Mouse (Mus musculus) limb, embryonic 15.5 days (tissue): Measurements from ENCODE around the gene Wfs1. TPM values are rescaled to one million over a fixed set of nuclear protein-coding genes. Genes with fewer than 3 reads are reported as not detected.

Experiments used
- ATAC-seq: fragments of 200-750 bp; cut with Nextera tagmentation; 2 replicates; pipeline ENCODE4 v1.8.0; 2017; ENCODE audit warnings: low read depth, moderate TSS enrichment; ENCODE audit not compliant: insufficient number of reproducible peaks, low FRiP score, low TSS enrichment
- H3K27ac ChIP-seq: fragments of 300-500 bp; sonication (generic); 2 replicates; pipeline ENCODE4 v1.5.1; 2015; ENCODE audit warnings: moderate library complexity, mild to moderate bottlenecking, inconsistent platforms
- H3K27me3 ChIP-seq: fragments of 300-500 bp; sonication (generic); 2 replicates; pipeline ENCODE4 v1.6.1; 2015; ENCODE audit warnings: inconsistent platforms
- H3K36me3 ChIP-seq: fragments of 300-500 bp; sonication (generic); 2 replicates; pipeline ENCODE4 v1.6.1; 2015; ENCODE audit warnings: inconsistent platforms
- H3K4me1 ChIP-seq: fragments of 300-500 bp; sonication (generic); 2 replicates; pipeline ENCODE4 v1.6.1; 2015; ENCODE audit warnings: inconsistent platforms
- H3K4me2 ChIP-seq: fragments of 300-500 bp; sonication (generic); 2 replicates; pipeline ENCODE4 v1.6.1; 2015; ENCODE audit warnings: mild to moderate bottlenecking, inconsistent platforms
- H3K4me3 ChIP-seq: fragments of 300-500 bp; sonication (generic); 2 replicates; pipeline ENCODE4 v1.5.1; 2015; ENCODE audit warnings: mild to moderate bottlenecking, inconsistent platforms
- H3K9ac ChIP-seq: fragments of 300-500 bp; sonication (generic); 2 replicates; pipeline ENCODE4 v1.6.1; 2015; ENCODE audit warnings: inconsistent platforms
- H3K9me3 ChIP-seq: fragments of 300-500 bp; sonication (generic); 2 replicates; pipeline ENCODE4 v1.6.1; 2016; ENCODE audit warnings: inconsistent platforms
- WGBS: fragments of 180-500 bp; shearing (Covaris S2); methylation state at CpG from one replicate; pipeline ENCODE4 v1.1.7; 2015; 5-methylcytosine and 5-hydroxymethylcytosine counted together
- polyA plus RNA-seq: library from polyadenylated mRNA; unstranded; fragments of >200 nt; fragmentation: Nextera tagmentation; extraction: Ambion mirVana; gene quantifications from 2 replicates; pipeline ENCODE4 v1.2.1, GENCODE M21; 2015

Wfs1 gene
- polyA plus RNA-seq, 1 experiment from 2014 or later, result 11.6 TPM

DNA sequence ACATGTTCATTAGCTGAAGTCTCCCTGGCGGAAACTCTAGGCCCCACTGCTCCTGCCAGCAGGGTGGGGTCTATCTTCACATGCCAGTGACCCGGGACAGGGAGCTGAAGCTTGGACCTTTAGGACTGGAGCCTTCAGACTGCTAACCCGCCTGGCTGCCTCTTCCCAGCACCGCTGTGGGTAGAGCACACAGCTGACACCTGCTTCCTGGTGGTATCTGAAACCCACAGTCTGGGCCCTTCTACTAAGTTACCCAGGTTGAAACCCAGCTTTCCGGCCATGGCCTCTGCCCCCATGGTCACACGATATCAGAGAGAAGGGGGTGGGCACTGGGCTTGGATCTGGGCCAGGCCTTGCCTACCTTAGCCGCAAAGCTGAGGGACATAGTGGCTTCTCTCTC is 9.4 kb downstream of the Wfs1 start:
- ATAC-seq, result no peak
- 76% methylated on average over 7 of the region's 7 CpGs for WGBS

DNA sequence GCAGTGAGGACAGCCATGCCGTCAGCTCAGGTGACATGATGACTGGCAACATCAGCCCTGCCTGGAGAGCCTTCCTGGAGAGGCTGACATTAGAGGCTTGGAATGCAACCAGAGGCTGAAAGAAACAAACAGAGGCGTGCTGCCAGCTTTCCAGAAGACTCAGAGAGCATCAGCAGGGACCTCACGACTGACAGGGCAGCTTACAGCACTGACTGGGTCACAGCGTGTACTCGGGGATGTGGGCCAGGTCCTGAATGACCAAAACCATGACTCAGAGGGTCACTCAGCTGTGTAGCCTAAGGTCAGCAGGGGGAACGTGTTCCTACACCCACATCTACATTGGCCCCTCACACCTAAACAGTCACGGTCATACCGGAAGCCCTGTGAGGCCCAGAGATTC is 10.0 kb downstream of the Wfs1 start:
- no peak for ATAC-seq
- Histone ChIP-seq H3K36me3 (peaks cover 25% of the 10 kb centered on the region), H3K9me3 (no peaks in the 10 kb centered on the region), H3K4me1 (no peaks in the 10 kb centered on the region), H3K27ac (no peak overlapping the region), H3K27me3 (no peaks in the 10 kb centered on the region), H3K4me2 (no peak overlapping the region), H3K9ac (no peak overlapping the region), H3K4me3 (no peak overlapping the region)
- 73% methylated on average over 8 of the region's 8 CpGs for WGBS

More for the DNA sequence above, 9.4 kb downstream of the Wfs1 start:
- Histone ChIP-seq H3K36me3 (peaks cover 25% of the 10 kb centered on the region), H3K9ac (no peak overlapping the region), H3K9me3 (no peaks in the 10 kb centered on the region), H3K4me2 (no peak overlapping the region), H3K4me1 (no peaks in the 10 kb centered on the region), H3K4me3 (no peak overlapping the region), H3K27ac (no peak overlapping the region), H3K27me3 (no peaks in the 10 kb centered on the region)

DNA sequence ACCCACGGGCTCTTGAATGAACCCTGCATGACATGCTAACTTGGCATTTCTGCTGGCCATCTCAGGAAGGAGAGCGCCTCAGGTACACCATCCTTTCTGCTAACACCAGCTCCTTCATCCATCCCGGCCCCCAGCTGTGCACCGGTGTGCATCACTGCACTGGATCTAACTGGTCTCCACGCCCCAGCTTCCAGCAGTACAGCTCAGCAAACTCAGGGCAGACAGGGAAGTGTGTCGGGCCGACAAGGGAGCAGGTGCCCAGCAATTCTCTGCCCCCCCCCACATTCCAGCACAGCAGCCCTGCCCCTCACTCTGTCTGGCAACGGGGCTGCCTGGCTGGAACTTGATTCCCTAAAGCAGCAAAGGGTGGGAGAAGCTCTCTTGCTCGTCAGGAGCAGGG is 11.2 kb downstream of the Wfs1 start:
- ATAC-seq, result no peak
- H3K27me3 ChIP-seq, result no peaks in the 10 kb centered on the region
- H3K27ac ChIP-seq, result no peak overlapping the region
- H3K36me3 ChIP-seq, result peaks cover 25% of the 10 kb centered on the region
- H3K4me3 ChIP-seq, result no peak overlapping the region
- WGBS, result 64% methylated on average over 9 of the region's 9 CpGs
- no peak overlapping the region for H3K4me2 ChIP-seq
- H3K9ac ChIP-seq, result no peak overlapping the region
- no peaks in the 10 kb centered on the region for H3K4me1 ChIP-seq
- H3K9me3 ChIP-seq, result no peaks in the 10 kb centered on the region

DNA sequence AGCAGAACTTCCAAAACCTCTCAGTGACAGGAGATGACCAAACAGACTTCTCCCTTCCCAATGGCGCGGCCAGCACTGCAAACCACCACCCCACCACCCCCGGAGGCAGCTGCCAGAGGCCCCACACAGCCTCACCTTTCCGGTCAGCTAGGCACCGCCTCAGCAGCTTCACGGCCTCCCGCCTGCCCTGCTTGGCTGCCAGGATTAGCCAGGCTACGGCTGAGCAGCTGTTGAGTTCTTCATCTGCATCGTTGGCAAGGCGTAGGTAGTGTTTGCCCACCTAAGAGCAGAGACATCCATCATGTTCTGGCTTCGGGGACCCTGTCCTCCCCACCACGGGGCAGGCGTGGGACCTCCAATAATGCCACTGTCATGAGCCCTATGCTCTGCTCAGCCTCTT is 13.7 kb downstream of the Wfs1 start:
- no peak for ATAC-seq
- H3K9ac ChIP-seq, result no peak overlapping the region
- H3K9me3 ChIP-seq, result no peaks in the 10 kb centered on the region
- H3K4me1 ChIP-seq, result no peaks in the 10 kb centered on the region
- no peaks in the 10 kb centered on the region for H3K27me3 ChIP-seq
- H3K4me3 ChIP-seq, result no peak overlapping the region
- H3K36me3 ChIP-seq, result peaks cover 31% of the 10 kb centered on the region
- H3K4me2 ChIP-seq, result no peak overlapping the region
- no peak overlapping the region for H3K27ac ChIP-seq
- WGBS, result 79% methylated on average over 13 of the region's 13 CpGs

DNA sequence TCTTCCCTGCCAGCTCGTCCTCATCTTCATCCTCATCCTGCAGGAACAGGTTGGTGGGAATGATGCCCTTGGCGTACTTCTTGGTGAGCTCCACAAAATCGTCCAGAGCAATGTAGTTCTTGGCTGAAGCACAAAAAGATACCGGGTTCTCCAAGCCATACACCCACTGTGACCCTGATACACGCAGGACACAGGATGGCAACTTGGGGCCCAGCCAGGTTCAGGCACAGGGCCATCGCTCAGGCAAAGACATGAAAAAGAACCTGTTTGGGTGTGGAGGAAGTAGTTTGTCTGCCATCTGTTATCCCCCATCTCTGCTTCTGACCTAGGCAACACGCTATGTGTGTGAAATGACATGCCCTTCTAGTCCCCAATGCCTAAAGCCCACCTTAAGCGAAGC is 17.4 kb downstream of the Wfs1 start:
- Histone ChIP-seq H3K27me3 (no peaks in the 10 kb centered on the region), H3K4me3 (no peak overlapping the region), H3K27ac (no peak overlapping the region), H3K9me3 (no peaks in the 10 kb centered on the region), H3K4me2 (no peak overlapping the region), H3K36me3 (peaks cover 53% of the 10 kb centered on the region), H3K9ac (no peak overlapping the region), H3K4me1 (no peaks in the 10 kb centered on the region)
- no peak for ATAC-seq
- WGBS, result 87% methylated on average over 8 of the region's 8 CpGs

DNA sequence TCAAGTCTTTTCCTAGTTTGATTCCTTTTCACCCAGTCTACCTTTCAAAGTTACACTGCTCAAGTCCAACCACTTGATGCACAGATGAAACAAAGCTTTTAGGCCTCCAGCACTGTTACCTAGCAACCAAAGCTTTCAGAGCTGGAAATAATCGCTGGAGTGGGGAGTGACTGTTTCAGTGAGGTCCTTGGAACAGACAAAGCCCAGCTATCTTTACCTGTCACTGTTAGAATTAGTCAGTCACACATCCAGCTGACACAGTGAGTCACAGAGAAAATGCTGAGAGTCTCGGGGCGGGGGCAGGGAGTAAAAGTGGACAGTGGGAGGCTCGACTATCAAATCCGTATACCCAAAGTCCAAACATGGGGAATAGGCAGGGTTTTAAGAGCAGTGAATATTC is 28.5 kb downstream of the Wfs1 start:
- Histone ChIP-seq H3K27me3 (no peaks in the 10 kb centered on the region), H3K4me1 (no peaks in the 10 kb centered on the region), H3K9me3 (no peaks in the 10 kb centered on the region), H3K4me3 (no peak overlapping the region), H3K36me3 (peaks cover 8% of the 10 kb centered on the region; the same call in 1 of the 2 replicates), H3K27ac (no peak overlapping the region), H3K9ac (no peak overlapping the region), H3K4me2 (no peak overlapping the region)
- no peak for ATAC-seq
- 52% methylated on average over 5 of the region's 5 CpGs for WGBS

DNA sequence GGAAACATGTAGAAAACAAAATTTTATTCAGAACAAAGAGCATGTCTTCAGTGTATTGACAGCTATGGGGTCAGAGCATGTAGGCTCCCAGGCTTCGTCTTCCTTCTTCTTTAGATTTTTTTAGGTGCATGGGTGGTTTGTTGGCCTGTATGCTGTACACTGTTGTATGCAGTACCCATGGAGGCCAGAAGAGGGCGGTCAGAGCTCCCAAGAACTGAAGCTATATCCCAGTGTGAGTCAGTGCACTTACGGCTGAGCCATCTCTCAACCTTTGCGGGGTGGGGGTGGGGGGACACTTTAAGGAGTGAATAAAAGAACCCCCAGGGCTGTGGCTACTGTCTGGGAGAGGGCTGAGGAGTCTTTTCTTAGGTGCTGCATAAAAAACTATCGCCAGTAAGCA is 30.2 kb downstream of the Wfs1 start:
- no peaks in the 10 kb centered on the region for H3K4me1 ChIP-seq
- no peak overlapping the region for H3K9ac ChIP-seq
- WGBS, result 34% methylated on average over 5 of the region's 5 CpGs
- H3K36me3 ChIP-seq, result no peaks in the 10 kb centered on the region
- no peak for ATAC-seq
- H3K4me3 ChIP-seq, result no peak overlapping the region
- H3K9me3 ChIP-seq, result no peaks in the 10 kb centered on the region
- no peaks in the 10 kb centered on the region for H3K27me3 ChIP-seq
- no peak overlapping the region for H3K27ac ChIP-seq
- no peak overlapping the region for H3K4me2 ChIP-seq

DNA sequence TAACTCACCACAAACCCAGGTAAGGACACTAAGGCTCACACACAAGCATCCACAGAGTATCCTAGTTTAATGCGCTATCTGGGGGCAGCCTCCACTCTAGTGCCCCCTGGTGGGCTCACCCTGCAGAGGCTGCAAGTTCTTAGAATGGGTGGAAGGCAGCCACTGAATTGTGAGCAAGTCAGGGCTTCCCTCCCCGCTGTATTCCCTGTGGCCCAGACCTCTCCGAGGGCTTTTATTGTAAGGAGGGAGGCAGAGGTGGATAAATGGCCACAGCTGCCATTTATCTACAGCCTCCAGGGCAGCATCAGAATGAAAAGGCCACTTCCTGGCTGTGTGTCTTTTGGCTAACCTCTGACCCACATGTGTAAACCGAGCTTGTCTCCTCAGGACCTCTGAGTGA is 33.6 kb downstream of the Wfs1 start:
- Histone ChIP-seq H3K4me1 (no peaks in the 10 kb centered on the region), H3K4me3 (no peak overlapping the region), H3K4me2 (no peak overlapping the region), H3K9me3 (no peaks in the 10 kb centered on the region), H3K36me3 (no peaks in the 10 kb centered on the region), H3K27me3 (no peaks in the 10 kb centered on the region), H3K27ac (no peak overlapping the region), H3K9ac (no peak overlapping the region)
- ATAC-seq, result no peak
- 21% methylated on average over 4 of the region's 4 CpGs for WGBS

DNA sequence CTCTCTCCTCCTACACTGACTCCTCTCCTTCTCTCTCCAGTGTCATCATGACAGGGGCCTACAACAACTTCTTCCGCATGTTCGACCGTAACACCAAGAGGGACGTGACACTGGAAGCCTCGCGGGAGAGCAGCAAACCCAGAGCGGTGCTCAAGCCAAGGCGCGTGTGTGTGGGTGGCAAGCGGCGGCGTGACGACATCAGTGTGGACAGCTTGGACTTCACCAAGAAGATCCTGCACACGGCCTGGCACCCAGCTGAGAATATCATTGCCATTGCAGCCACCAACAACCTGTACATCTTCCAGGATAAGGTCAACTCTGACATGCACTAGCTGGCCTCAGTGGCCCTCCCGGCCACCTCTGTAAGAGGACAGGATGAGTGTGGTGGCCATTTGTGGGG is 36.7 kb downstream of the Wfs1 start:
- Histone ChIP-seq H3K4me1 (no peaks in the 10 kb centered on the region), H3K27me3 (peaks cover 4% of the 10 kb centered on the region; the same call in 1 of the 2 replicates), H3K4me2 (no peak overlapping the region), H3K4me3 (no peak overlapping the region), H3K27ac (no peak overlapping the region), H3K9me3 (no peaks in the 10 kb centered on the region), H3K9ac (no peak overlapping the region), H3K36me3 (no peaks in the 10 kb centered on the region)
- 94% methylated on average over 15 of the region's 15 CpGs for WGBS
- ATAC-seq, result no peak

DNA sequence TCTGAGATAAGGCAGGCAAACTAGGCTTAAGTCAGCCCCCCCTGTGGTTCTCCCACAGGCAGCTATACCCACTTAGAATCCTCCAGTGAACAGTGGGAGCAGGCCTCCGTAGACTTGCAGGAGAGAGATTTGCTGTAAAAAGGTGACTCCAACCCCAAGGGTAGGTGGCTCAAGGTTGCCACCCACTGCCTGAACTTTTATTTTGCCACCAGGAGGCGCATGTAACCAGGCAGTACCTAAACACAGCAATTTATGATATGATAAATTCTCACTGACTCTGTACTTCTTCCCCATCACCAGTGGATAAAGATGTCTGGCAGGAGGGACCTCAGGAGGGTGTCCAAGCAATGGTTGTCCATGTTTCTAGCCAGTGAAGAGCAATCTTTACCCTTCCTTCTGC is 38.1 kb downstream of the Wfs1 start:
- 50% methylated on average over 2 of the region's 2 CpGs for WGBS

DNA sequence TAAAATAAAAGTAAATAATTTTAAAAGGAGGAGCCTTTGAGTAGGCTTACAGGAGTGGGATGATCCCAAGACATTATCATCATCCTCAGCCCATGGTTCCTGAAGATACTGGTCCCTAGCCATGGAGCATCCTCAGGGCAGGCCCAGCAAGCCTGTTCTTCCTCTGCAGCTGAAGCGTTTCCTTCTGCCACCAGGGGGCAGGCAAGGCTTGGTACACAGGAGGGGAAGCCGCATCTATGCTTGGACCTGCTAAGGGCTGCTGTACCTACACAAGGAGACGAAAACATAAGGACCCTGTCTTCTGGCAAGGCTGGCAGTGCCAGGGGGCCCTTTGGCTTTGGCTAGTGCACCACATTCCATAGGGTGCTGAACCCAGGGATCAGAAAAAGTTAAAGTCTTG is 40.2 kb downstream of the Wfs1 start:
- Histone ChIP-seq H3K9me3 (no peaks in the 10 kb centered on the region), H3K36me3 (no peaks in the 10 kb centered on the region), H3K4me2 (no peak overlapping the region), H3K27ac (no peak overlapping the region), H3K9ac (no peak overlapping the region), H3K4me3 (no peak overlapping the region), H3K4me1 (no peaks in the 10 kb centered on the region), H3K27me3 (peaks cover 4% of the 10 kb centered on the region)
- 14% methylated on average over 3 of the region's 3 CpGs for WGBS
- ATAC-seq, result no peak

More for the DNA sequence above, 38.1 kb downstream of the Wfs1 start:
- Histone ChIP-seq H3K27ac (no peak overlapping the region), H3K9ac (peak overlapping the region; percentile 7; the same call in 1 of the 2 replicates), H3K27me3 (peaks cover 4% of the 10 kb centered on the region; the same call in 1 of the 2 replicates), H3K4me1 (no peaks in the 10 kb centered on the region), H3K4me3 (no peak overlapping the region), H3K9me3 (no peaks in the 10 kb centered on the region), H3K36me3 (no peaks in the 10 kb centered on the region), H3K4me2 (no peak overlapping the region)
- ATAC-seq, result no peak

DNA sequence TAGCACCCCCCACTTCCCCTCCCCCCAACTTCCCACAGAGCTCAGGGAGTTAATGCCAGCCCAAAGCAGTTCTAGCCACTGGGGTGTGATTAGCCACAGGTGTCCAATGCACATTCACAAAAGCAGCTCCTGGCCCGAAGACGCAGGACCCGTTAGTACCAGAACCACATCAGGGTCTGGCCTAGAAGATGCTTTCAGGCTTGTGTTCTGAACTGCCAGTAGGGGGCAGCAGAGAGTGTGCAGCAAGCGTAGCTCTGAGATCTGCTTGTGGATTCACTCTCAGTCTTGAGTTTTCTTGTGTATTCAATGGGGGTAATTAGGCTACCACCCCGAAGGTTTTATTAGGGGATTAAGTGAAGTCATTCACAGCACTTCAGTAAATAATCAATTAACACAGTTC is 42.6 kb downstream of the Wfs1 start:
- Histone ChIP-seq H3K4me1 (no peaks in the 10 kb centered on the region), H3K9ac (no peak overlapping the region), H3K36me3 (no peaks in the 10 kb centered on the region), H3K4me2 (no peak overlapping the region), H3K27ac (no peak overlapping the region), H3K4me3 (no peak overlapping the region), H3K27me3 (peaks cover 4% of the 10 kb centered on the region), H3K9me3 (no peaks in the 10 kb centered on the region)
- no peak for ATAC-seq
- WGBS, result 7% methylated on average over 5 of the region's 5 CpGs

DNA sequence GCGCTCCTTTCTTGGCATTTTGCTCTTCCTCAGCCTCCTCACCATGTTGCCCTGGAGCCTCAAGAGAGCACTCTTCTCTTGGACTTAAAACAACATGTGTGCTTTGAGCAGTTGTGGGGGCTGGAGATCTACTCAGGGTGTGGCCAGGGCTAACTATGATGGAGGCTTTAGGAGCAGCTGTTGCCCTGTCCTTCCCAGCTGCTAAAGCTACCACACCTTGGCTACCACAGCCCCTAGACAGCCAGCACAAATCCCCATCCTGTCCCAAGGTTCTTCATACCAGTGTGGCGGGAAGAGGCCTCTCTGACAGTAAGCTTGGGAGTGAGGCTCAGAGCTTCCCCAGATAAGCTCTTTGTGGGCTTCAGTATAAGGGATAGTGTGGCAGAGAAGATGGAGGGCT is 43.3 kb downstream of the Wfs1 start:
- Histone ChIP-seq H3K4me1 (no peaks in the 10 kb centered on the region), H3K9ac (no peak overlapping the region), H3K9me3 (no peaks in the 10 kb centered on the region), H3K4me2 (no peak overlapping the region), H3K36me3 (no peaks in the 10 kb centered on the region), H3K27ac (no peak overlapping the region), H3K27me3 (peaks cover 4% of the 10 kb centered on the region), H3K4me3 (no peak overlapping the region)
- no peak for ATAC-seq
- WGBS, result 80% methylated on average over 2 of the region's 2 CpGs
